Mouse (Mus musculus) adrenal gland, adult (tissue): ENCODE data around the gene Ier2.

ENCODE experiments used
- DNase-seq, 2 experiments: peaks; one replicate each; pipeline ENCODE4 v3.0.0; 2022 to 2023; ENCODE audit warnings: low spot score in 1 of 2; ENCODE audit not compliant: inconsistent age in 2 of 2

Gene Ier2

GRCm38 (mm10) chr8:84662581-84663065 is at the start of gene Ier2:
Gene Ier2, minus strand, starts transcription at chr8:84662852.
- DNase-seq = peak; percentile 96 to 99

GRCm38 (mm10) chr8:84711933-84712758 is 49.5 kb upstream of the Ier2 start:
- DNase-seq = peak in 1 of 2 experiments; percentile 42

GRCm38 (mm10) chr8:84711312-84711711 is 48.7 kb upstream of the Ier2 start:
- no peak for DNase-seq

- DNase-seq = peak in 1 of 2 experiments; percentile 32
Measured at GRCm38 (mm10) chr8:84709931-84710330, 47.3 kb upstream of the Ier2 start.

- peak; percentile 79 to 94 for DNase-seq
Measured at GRCm38 (mm10) chr8:84708774-84709475, 46.3 kb upstream of the Ier2 start.

GRCm38 (mm10) chr8:84708071-84708541 is 45.5 kb upstream of the Ier2 start:
- no peak for DNase-seq

- peak in 1 of 2 experiments; percentile 74 for DNase-seq
Measured at GRCm38 (mm10) chr8:84707267-84707883, 44.7 kb upstream of the Ier2 start.

GRCm38 (mm10) chr8:84706610-84707266 is 44.1 kb upstream of the Ier2 start:
- peak in 1 of 2 experiments; percentile 76 for DNase-seq

- no peak for DNase-seq
Measured at GRCm38 (mm10) chr8:84705960-84706359, 43.3 kb upstream of the Ier2 start.

GRCm38 (mm10) chr8:84704867-84705831 is 42.5 kb upstream of the Ier2 start:
- peak in 1 of 2 experiments; percentile 59 for DNase-seq

- DNase-seq = peak; percentile 78 to 92
Measured at GRCm38 (mm10) chr8:84704356-84704755, 41.7 kb upstream of the Ier2 start.

GRCm38 (mm10) chr8:84703466-84704249 is 41.0 kb upstream of the Ier2 start:
- no peak for DNase-seq

GRCm38 (mm10) chr8:84702963-84703465 is 40.4 kb upstream of the Ier2 start:
- DNase-seq = no peak

- DNase-seq = no peak
Measured at GRCm38 (mm10) chr8:84702561-84702960, 39.9 kb upstream of the Ier2 start.

- peak; percentile 71 to 86 for DNase-seq
Measured at GRCm38 (mm10) chr8:84700941-84701911, 38.6 kb upstream of the Ier2 start, which contains the start of gene Lyl1. Gene Lyl1, plus strand, starts transcription at chr8:84701457.

GRCm38 (mm10) chr8:84700526-84700925 is 37.9 kb upstream of the Ier2 start:
- DNase-seq = no peak

- DNase-seq = peak; percentile 75 to 84
Measured at GRCm38 (mm10) chr8:84699861-84700322, 37.2 kb upstream of the Ier2 start.
